Mouse (Mus musculus): ENCODE data around the gene Thegl. TPM values are rescaled to one million over a fixed set of nuclear protein-coding genes. Genes with fewer than 3 reads are reported as not detected.
A peak's percentile ranks its signal among the peaks of the same experiment; 100 is the strongest.

Thegl gene
- polyA plus RNA-seq, 1 experiment from 2014 or later, result 6.3 TPM

DNA sequence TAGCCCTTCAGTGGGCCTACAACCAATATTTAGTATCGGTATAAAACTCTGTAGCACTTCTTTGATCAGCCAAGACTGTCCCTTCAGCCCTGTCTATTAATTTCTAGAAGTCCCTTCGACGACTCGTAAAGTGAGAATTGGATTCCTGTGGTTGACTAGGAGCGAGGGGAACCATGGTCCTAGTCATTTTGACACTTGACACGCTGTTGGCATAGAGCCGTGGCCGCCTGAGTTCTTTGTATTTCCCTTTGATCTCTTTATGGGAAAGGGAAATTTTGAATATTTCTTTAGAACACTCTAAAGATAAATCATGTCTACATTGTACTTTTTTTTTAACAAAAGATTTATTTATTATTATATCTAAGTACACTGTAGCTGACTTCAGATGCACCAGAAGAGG is 40.1 kb upstream of the Thegl start:
- Histone ChIP-seq H3K9ac (ENCODE audit: low read depth, low read length) (peak overlapping the region; percentile 79), H3K36me3 (ENCODE audit: control insufficient read depth, insufficient read depth) (peaks cover 23% of the 10 kb centered on the region), H3K4me1 (replicated peaks; ENCODE audit: control insufficient read depth, insufficient read depth, low read length) (no peaks in the 10 kb centered on the region), H3K27me3 (replicated peaks; ENCODE audit: control insufficient read depth, insufficient read depth, low read length) (no peaks in the 10 kb centered on the region), H3K9me3 (ENCODE audit: control insufficient read depth) (no peaks in the 10 kb centered on the region), H3K4me2 (replicated peaks; ENCODE audit: low read depth) (peak overlapping the region; percentile 89), H3K27ac (ENCODE audit: low read depth, low read length) (no peak overlapping the region), H3K4me3 (ENCODE audit: low read depth, low read length) (peak overlapping the region; percentile 94)
- TF ChIP-seq CTCF (IDR thresholded peaks at IDR 0.05; ENCODE audit: low read depth), result no peak
- ATAC-seq, result no peak
- WGBS, result 84% methylated on average over 8 of the region's 8 CpGs

DNA sequence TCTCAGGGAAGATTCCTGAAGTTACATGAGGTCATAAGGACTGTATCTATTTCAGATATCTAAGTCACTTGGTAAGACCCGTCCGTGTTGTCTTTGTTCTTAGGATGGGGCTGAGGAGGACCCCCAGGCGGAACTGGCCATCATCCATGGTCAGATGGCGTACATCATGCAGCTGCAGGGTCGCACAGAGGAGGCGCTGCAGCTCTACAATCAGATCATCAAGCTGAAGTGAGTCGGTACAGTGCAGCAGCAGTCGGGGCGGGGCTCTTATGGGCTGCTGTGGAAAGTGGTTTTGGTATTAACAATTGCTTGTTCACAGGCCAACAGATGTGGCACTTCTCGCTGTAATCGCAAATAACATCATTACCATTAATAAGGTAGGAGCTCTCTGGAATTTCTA is 31.8 kb upstream of the Thegl start:
- H3K9me3 ChIP-seq (ENCODE audit: control insufficient read depth), result no peaks in the 10 kb centered on the region
- WGBS, result 92% methylated on average over 11 of the region's 11 CpGs

DNA sequence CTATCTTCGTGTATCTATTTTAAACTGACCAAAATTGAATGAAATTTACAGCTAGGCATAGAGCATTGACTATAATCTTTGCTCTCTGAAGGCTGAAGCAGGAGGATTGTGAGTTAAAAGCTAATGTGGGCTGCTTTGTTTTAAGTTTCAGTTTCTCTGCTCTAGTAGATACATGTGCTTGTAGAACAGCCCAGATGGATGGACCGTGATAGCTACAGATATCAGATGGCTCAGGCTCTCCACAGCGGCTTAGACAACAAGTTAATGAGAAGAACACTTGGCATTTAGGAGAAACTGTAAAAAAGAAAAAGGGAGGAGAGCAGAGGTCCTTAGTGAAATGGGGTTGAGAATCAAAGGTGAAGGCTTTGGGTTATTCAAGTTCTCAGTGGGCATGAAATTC is 25.0 kb upstream of the Thegl start:
- no peak for TF ChIP-seq CTCF (IDR thresholded peaks at IDR 0.05; ENCODE audit: low read depth)
- Histone ChIP-seq H3K4me1 (replicated peaks; ENCODE audit: control insufficient read depth, insufficient read depth, low read length) (no peaks in the 10 kb centered on the region), H3K4me3 (ENCODE audit: low read depth, low read length) (no peak overlapping the region), H3K9me3 (ENCODE audit: control insufficient read depth) (no peaks in the 10 kb centered on the region), H3K27ac (ENCODE audit: low read depth, low read length) (no peak overlapping the region), H3K4me2 (replicated peaks; ENCODE audit: low read depth) (no peak overlapping the region), H3K27me3 (replicated peaks; ENCODE audit: control insufficient read depth, insufficient read depth, low read length) (no peaks in the 10 kb centered on the region), H3K9ac (ENCODE audit: low read depth, low read length) (no peak overlapping the region), H3K36me3 (ENCODE audit: control insufficient read depth, insufficient read depth) (peaks cover 76% of the 10 kb centered on the region)
- WGBS, result 95% methylated on average over 3 of the region's 3 CpGs
- ATAC-seq, result no peak

More for the DNA sequence above, 31.8 kb upstream of the Thegl start:
- no peak for TF ChIP-seq CTCF (IDR thresholded peaks at IDR 0.05; ENCODE audit: low read depth)
- no peak for ATAC-seq
- no peaks in the 10 kb centered on the region for H3K27me3 ChIP-seq (replicated peaks; ENCODE audit: control insufficient read depth, insufficient read depth, low read length)
- H3K4me2 ChIP-seq (replicated peaks; ENCODE audit: low read depth), result no peak overlapping the region
- H3K9ac ChIP-seq (ENCODE audit: low read depth, low read length), result no peak overlapping the region
- H3K4me1 ChIP-seq (replicated peaks; ENCODE audit: control insufficient read depth, insufficient read depth, low read length), result no peaks in the 10 kb centered on the region
- H3K27ac ChIP-seq (ENCODE audit: low read depth, low read length), result no peak overlapping the region
- no peak overlapping the region for H3K4me3 ChIP-seq (ENCODE audit: low read depth, low read length)
- H3K36me3 ChIP-seq (ENCODE audit: control insufficient read depth, insufficient read depth), result peaks cover 73% of the 10 kb centered on the region

DNA sequence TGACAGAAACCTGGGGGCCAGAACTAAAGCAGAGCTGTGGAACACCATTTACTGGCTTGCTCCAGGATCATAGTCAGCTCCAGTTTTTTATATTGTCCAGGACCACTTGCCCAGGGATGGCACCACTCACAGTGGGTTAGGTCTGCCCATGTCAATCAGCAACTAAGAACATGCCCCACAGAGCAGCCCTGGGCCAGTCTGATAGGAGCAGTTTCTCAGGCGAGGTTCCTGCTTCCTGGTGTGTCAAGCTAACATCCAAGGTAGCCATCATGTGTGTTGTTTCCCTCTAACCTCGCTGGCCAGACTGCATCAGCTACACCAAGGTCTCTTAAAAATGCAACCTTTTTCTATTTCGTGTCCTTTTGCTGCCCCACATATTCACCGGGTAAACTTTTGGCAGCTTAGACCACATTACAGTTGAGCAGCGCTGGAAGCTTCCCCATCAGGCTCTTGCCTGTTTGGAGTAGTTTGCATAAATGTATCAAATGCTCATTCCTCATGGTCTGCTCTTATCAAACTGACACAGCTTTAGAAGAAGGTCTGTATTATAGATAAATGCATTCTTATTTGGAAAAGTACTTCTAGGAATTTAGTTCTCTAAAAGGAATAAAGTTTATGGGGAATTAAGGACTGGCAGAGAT is 22.5 kb upstream of the Thegl start:
- H3K4me3 ChIP-seq (ENCODE audit: low read depth, low read length), result no peak overlapping the region
- H3K9me3 ChIP-seq (ENCODE audit: control insufficient read depth), result no peaks in the 10 kb centered on the region
- 95% methylated on average over 5 of the region's 5 CpGs for WGBS
- no peaks in the 10 kb centered on the region for H3K4me1 ChIP-seq (replicated peaks; ENCODE audit: control insufficient read depth, insufficient read depth, low read length)
- no peak for TF ChIP-seq CTCF (IDR thresholded peaks at IDR 0.05; ENCODE audit: low read depth)
- ATAC-seq, result no peak
- H3K36me3 ChIP-seq (ENCODE audit: control insufficient read depth, insufficient read depth), result peaks cover 79% of the 10 kb centered on the region
- no peak overlapping the region for H3K27ac ChIP-seq (ENCODE audit: low read depth, low read length)
- no peaks in the 10 kb centered on the region for H3K27me3 ChIP-seq (replicated peaks; ENCODE audit: control insufficient read depth, insufficient read depth, low read length)
- H3K9ac ChIP-seq (ENCODE audit: low read depth, low read length), result no peak overlapping the region
- no peak overlapping the region for H3K4me2 ChIP-seq (replicated peaks; ENCODE audit: low read depth)

DNA sequence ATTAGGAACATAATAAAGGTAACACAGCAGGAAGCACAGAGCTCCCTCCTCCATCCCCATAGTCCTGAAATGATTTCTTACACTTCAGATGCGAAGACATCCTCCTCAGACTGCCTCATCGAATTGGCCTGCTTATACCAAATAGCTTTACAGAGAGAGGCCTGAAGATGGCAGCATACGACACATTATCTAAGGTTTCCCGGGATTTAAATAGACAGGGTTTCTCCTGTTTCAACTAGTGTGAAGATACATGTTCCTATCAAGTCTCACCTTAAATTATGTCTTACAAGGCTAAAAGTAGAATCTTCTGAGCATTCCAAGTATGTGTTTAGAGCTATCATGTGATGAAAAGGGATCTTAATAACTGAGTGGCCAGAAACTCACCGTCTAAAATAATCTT is 17.4 kb upstream of the Thegl start:
- Histone ChIP-seq H3K27me3 (replicated peaks; ENCODE audit: control insufficient read depth, insufficient read depth, low read length) (no peaks in the 10 kb centered on the region), H3K4me3 (ENCODE audit: low read depth, low read length) (no peak overlapping the region), H3K4me2 (replicated peaks; ENCODE audit: low read depth) (no peak overlapping the region), H3K9me3 (ENCODE audit: control insufficient read depth) (no peaks in the 10 kb centered on the region), H3K9ac (ENCODE audit: low read depth, low read length) (no peak overlapping the region), H3K27ac (ENCODE audit: low read depth, low read length) (no peak overlapping the region), H3K36me3 (ENCODE audit: control insufficient read depth, insufficient read depth) (peaks cover 68% of the 10 kb centered on the region), H3K4me1 (replicated peaks; ENCODE audit: control insufficient read depth, insufficient read depth, low read length) (no peaks in the 10 kb centered on the region)
- no peak for ATAC-seq
- peak; percentile 67 for TF ChIP-seq CTCF (IDR thresholded peaks at IDR 0.05; ENCODE audit: low read depth)
- 37% methylated on average over 5 of the region's 5 CpGs for WGBS

DNA sequence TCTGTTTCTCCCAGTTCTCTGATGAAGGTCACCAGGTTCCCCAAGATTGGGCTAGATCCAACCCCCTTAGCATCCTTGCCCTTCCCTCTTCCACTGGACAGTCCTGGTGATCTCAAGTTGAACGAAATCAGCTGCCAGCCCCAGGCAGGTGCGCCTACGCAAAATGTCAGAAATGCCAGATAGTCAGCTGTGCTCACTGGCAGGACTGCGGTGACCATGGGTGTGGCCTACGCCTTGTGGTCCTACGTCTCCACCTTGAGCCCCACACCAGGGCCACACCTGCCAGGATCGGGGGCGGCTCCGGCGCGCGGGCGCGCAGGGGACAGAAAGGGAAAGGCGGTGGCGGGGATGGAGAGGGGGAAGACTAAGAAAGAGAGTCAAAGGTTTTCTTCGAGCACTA is 14.6 kb upstream of the Thegl start:
- Histone ChIP-seq H3K27me3 (replicated peaks; ENCODE audit: control insufficient read depth, insufficient read depth, low read length) (no peaks in the 10 kb centered on the region), H3K4me2 (replicated peaks; ENCODE audit: low read depth) (no peak overlapping the region), H3K4me1 (replicated peaks; ENCODE audit: control insufficient read depth, insufficient read depth, low read length) (no peaks in the 10 kb centered on the region), H3K27ac (ENCODE audit: low read depth, low read length) (no peak overlapping the region), H3K9me3 (ENCODE audit: control insufficient read depth) (no peaks in the 10 kb centered on the region), H3K4me3 (ENCODE audit: low read depth, low read length) (no peak overlapping the region), H3K9ac (ENCODE audit: low read depth, low read length) (no peak overlapping the region), H3K36me3 (ENCODE audit: control insufficient read depth, insufficient read depth) (peaks cover 42% of the 10 kb centered on the region)
- 88% methylated on average over 17 of the region's 17 CpGs for WGBS
- ATAC-seq, result no peak
- TF ChIP-seq CTCF (IDR thresholded peaks at IDR 0.05; ENCODE audit: low read depth), result no peak

Measured in intestine, postnatal 0 days (tissue).